Mouse (Mus musculus) liver, adult 2 months (tissue): ENCODE results near the gene Plrg1. TPM values are rescaled to one million over a fixed set of nuclear protein-coding genes. Genes with fewer than 3 reads are reported as not detected.

Experiments used
- DNase-seq: peaks from one replicate; pipeline ENCODE4 v3.0.0-alpha.2; 2011; ENCODE audit warnings: low read depth, low spot score; ENCODE audit errors: extremely low read depth
- H3K27ac ChIP-seq: fragments of 200-500 bp; replicated peaks from 2 replicates; pipeline ENCODE4 v1.5.1; 2012; ENCODE audit warnings: low read depth, mild to moderate bottlenecking, control low read depth, inconsistent platforms, low read length; ENCODE audit not compliant: insufficient read depth
- H3K27me3 ChIP-seq: fragments of 200-500 bp; 2 replicates; pipeline ENCODE4 v1.6.1; 2012; ENCODE audit warnings: mild to moderate bottlenecking, moderate library complexity, low read length, inconsistent platforms; ENCODE audit not compliant: control insufficient read depth, insufficient read depth
- H3K36me3 ChIP-seq: fragments of 200-500 bp; 2 replicates; pipeline ENCODE4 v1.6.1; 2012; ENCODE audit warnings: low read length, inconsistent platforms; ENCODE audit not compliant: control insufficient read depth, insufficient read depth
- H3K4me1 ChIP-seq: fragments of 200-500 bp; 2 replicates; pipeline ENCODE4 v1.6.1; 2011; ENCODE audit warnings: low read length; ENCODE audit not compliant: control insufficient read depth, insufficient read depth
- H3K4me3 ChIP-seq: fragments of 200-500 bp; 2 replicates; pipeline ENCODE4 v1.5.1; 2011; ENCODE audit warnings: low read depth, mild to moderate bottlenecking, control low read depth, low read length, moderate library complexity; ENCODE audit not compliant: insufficient read depth
- H3K79me2 ChIP-seq: fragments of 200-500 bp; 2 replicates; pipeline ENCODE4 v1.6.1; 2012; ENCODE audit warnings: inconsistent platforms, mild to moderate bottlenecking, low read length, moderate library complexity; ENCODE audit not compliant: control insufficient read depth, insufficient read depth
- H3K9ac ChIP-seq: fragments of 200-500 bp; 2 replicates; pipeline ENCODE4 v1.6.1; 2012; ENCODE audit warnings: low read depth, mild to moderate bottlenecking, control low read depth, inconsistent platforms, low read length
- CTCF ChIP-seq: fragments of 200-500 bp; IDR thresholded peaks from 2 replicates; pipeline ENCODE4 v1.5.1; 2011; ENCODE audit warnings: low read depth, low read length, control low read depth
- POLR2A ChIP-seq: fragments of 200-500 bp; IDR thresholded peaks from 2 replicates; pipeline ENCODE4 v1.6.1; 2011; ENCODE audit warnings: low read length, control low read depth; ENCODE audit not compliant: insufficient read depth; ENCODE audit errors: extremely low read depth
- WGBS: fragments of 180-500 bp; shearing (Covaris S2); methylation state at CpG from one replicate; pipeline ENCODE4 v1.1.7; 2018; 5-methylcytosine and 5-hydroxymethylcytosine counted together
- polyA plus RNA-seq: library from polyadenylated mRNA; depleted of rRNA; stranded (reverse); fragments of >200 nt; gene quantifications from 2 replicates; pipeline ENCODE4 v1.2.3, GENCODE M21; 2012
- total RNA-seq: library from RNA; depleted of rRNA; stranded (reverse); fragments of >200 nt; gene quantifications from 2 replicates; pipeline ENCODE4 v1.2.3, GENCODE M21; 2014

Plrg1 gene
- total and polyA plus RNA-seq, 2 experiments = 21.8 to 34.1 TPM

GRCm38 (mm10) chr3:83099139-83099538 is 43.8 kb downstream of the Plrg1 start:
- no peak for TF ChIP-seq CTCF
- TF ChIP-seq POLR2A = no peak
- H3K79me2 ChIP-seq = no peaks in the 10 kb centered on the region
- 91% methylated on average over 1 of the region's 1 CpGs for WGBS

GRCm38 (mm10) chr3:83099651-83100050 is 44.3 kb downstream of the Plrg1 start:
- TF ChIP-seq POLR2A (no peak), CTCF (no peak)
- WGBS = 82% methylated on average over 6 of the region's 6 CpGs
- Histone ChIP-seq H3K4me3 (no peak overlapping the region), H3K4me1 (no peaks in the 10 kb centered on the region), H3K27me3 (no peaks in the 10 kb centered on the region), H3K79me2 (no peaks in the 10 kb centered on the region), H3K36me3 (no peaks in the 10 kb centered on the region), H3K9ac (no peak overlapping the region), H3K27ac (no peak overlapping the region)
- DNase-seq = no peak

More at GRCm38 (mm10) chr3:83099139-83099538, 43.8 kb downstream of the Plrg1 start:
- no peak overlapping the region for H3K27ac ChIP-seq
- H3K4me1 ChIP-seq = no peaks in the 10 kb centered on the region
- H3K9ac ChIP-seq = no peak overlapping the region
- H3K4me3 ChIP-seq = no peak overlapping the region
- DNase-seq = no peak
- H3K36me3 ChIP-seq = no peaks in the 10 kb centered on the region
- no peaks in the 10 kb centered on the region for H3K27me3 ChIP-seq

DNA sequence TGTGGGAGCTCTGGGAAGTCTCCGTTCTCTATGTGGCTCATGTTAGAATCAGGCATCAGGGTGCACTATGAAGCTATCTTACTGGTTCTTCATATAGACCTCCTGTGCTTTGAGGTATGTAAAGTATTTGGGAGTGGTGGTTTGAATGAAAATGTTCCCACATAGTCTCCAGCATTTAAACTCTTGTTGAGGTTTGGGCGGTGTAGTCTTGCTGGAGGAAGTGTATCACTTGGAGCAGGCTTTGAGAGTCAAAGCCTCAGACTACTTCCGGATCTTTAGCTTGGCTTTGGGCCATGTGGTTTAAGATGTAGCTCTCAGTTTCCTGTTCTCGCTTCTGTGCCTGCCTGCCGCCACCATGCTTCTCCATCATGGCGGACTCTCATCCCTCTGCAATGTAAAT is 47.0 kb downstream of the Plrg1 start:
- Histone ChIP-seq H3K4me3 (no peak overlapping the region), H3K9ac (no peak overlapping the region), H3K27me3 (no peaks in the 10 kb centered on the region), H3K36me3 (no peaks in the 10 kb centered on the region), H3K4me1 (no peaks in the 10 kb centered on the region), H3K27ac (no peak overlapping the region), H3K79me2 (no peaks in the 10 kb centered on the region)
- no peak for DNase-seq
- WGBS = 87% methylated on average over 6 of the region's 6 CpGs
- TF ChIP-seq CTCF = no peak
- no peak for TF ChIP-seq POLR2A

- WGBS = 31% methylated on average over 4 of the region's 4 CpGs
- TF ChIP-seq POLR2A (no peak), CTCF (0 out of 2 replicates have a peak, but pooled peaks have one; percentile 13)
- DNase-seq = peak; percentile 33
- Histone ChIP-seq H3K27me3 (no peaks in the 10 kb centered on the region), H3K9ac (no peak overlapping the region), H3K4me1 (no peaks in the 10 kb centered on the region), H3K27ac (no peak overlapping the region), H3K36me3 (no peaks in the 10 kb centered on the region), H3K4me3 (no peak overlapping the region), H3K79me2 (no peaks in the 10 kb centered on the region)
Measured at GRCm38 (mm10) chr3:83110163-83110562, 54.8 kb downstream of the Plrg1 start.

GRCm38 (mm10) chr3:83111485-83112261 is 56.4 kb downstream of the Plrg1 start:
- WGBS = 76% methylated on average over 7 of the region's 7 CpGs
- no peak overlapping the region for H3K27ac ChIP-seq
- no peaks in the 10 kb centered on the region for H3K36me3 ChIP-seq
- TF ChIP-seq CTCF = no peak
- TF ChIP-seq POLR2A = no peak
- H3K27me3 ChIP-seq = no peaks in the 10 kb centered on the region
- H3K4me3 ChIP-seq = no peak overlapping the region
- H3K4me1 ChIP-seq = no peaks in the 10 kb centered on the region
- H3K9ac ChIP-seq = no peak overlapping the region
- DNase-seq = no peak
- no peaks in the 10 kb centered on the region for H3K79me2 ChIP-seq

DNA sequence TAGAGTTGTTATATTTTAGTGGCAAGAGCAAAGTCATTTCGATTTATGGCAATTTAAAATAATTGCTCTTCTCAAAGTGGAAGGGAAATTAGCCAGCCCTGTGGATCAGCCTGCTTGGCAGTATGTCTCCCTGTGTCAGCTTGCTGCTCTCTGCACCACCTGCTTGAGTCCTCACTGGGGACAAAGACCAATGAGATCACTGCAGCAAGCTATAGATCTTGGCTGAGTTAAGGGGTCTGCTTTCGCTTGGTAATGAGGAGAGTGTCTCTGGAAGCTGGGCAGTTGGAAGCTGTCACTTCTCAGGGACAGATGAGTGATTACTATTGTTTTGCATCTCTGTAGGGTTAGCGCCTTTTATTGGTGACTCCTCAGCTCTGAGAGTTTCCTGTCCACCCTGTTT is 57.5 kb downstream of the Plrg1 start:
- Histone ChIP-seq H3K4me3 (no peak overlapping the region), H3K4me1 (no peaks in the 10 kb centered on the region), H3K27ac (no peak overlapping the region), H3K79me2 (no peaks in the 10 kb centered on the region), H3K9ac (no peak overlapping the region), H3K27me3 (no peaks in the 10 kb centered on the region), H3K36me3 (no peaks in the 10 kb centered on the region)
- 53% methylated on average over 3 of the region's 3 CpGs for WGBS
- no peak for DNase-seq
- TF ChIP-seq POLR2A (no peak), CTCF (no peak)
